Mouse (Mus musculus) MEL (cell line): ENCODE results near the gene 7530416G11Rik. TPM values are rescaled to one million over a fixed set of nuclear protein-coding genes. Genes with fewer than 3 reads are reported as not detected.

Experiments
- DNase-seq: peaks from one replicate; pipeline ENCODE4 v3.0.0; 2011; ENCODE audit warnings: low read depth, low spot score
- H3K27ac ChIP-seq: 2 replicates; pipeline ENCODE4 v1.5.1; 2012; ENCODE audit warnings: low read depth, mild to moderate bottlenecking, control low read depth, low read length, moderate library complexity; ENCODE audit not compliant: control insufficient read depth
- H3K27me3 ChIP-seq, 2 experiments: fragments of 150-350 bp in 1 of 2; sonication (generic) in 1 of 2; 2 replicates each; pipeline ENCODE4 v1.6.1; 2012; ENCODE audit warnings: low read length in 2 of 2, mild to moderate bottlenecking in 2 of 2, improper control_type of control experiment in 1 of 2, moderate library complexity in 1 of 2; ENCODE audit not compliant: insufficient read depth in 2 of 2, control insufficient read depth in 1 of 2
- H3K36me3 ChIP-seq, 2 experiments: 2 replicates each; pipeline ENCODE4 v1.6.1; 2012 to 2014; ENCODE audit warnings: low read length in 2 of 2, improper control_type of control experiment in 1 of 2, inconsistent platforms in 1 of 2, mild to moderate bottlenecking in 1 of 2; ENCODE audit not compliant: insufficient read depth in 2 of 2, control insufficient read depth in 1 of 2
- H3K4me1 ChIP-seq, 2 experiments: fragments of 150-350 bp in 1 of 2; sonication (generic) in 1 of 2; 2 replicates each; pipeline ENCODE4 v1.6.1; 2012; ENCODE audit warnings: low read length in 2 of 2, improper control_type of control experiment in 1 of 2, mild to moderate bottlenecking in 1 of 2; ENCODE audit not compliant: insufficient read depth in 2 of 2, control insufficient read depth in 1 of 2
- H3K4me3 ChIP-seq, 2 experiments: fragments of 150-350 bp in 1 of 2; sonication (generic) in 1 of 2; 2 replicates each; pipeline ENCODE4 v1.5.1; 2012; ENCODE audit warnings: low read depth in 2 of 2, low read length in 2 of 2, mild to moderate bottlenecking in 2 of 2, moderate library complexity in 2 of 2, control low read depth in 1 of 2, improper control_type of control experiment in 1 of 2; ENCODE audit not compliant: control insufficient read depth in 1 of 2, insufficient read depth in 1 of 2
- H3K79me2 ChIP-seq: 2 replicates; pipeline ENCODE4 v1.6.1; 2012; ENCODE audit warnings: mild to moderate bottlenecking, low read length, moderate library complexity; ENCODE audit not compliant: control insufficient read depth, poor library complexity, insufficient read depth
- H3K9ac ChIP-seq: 2 replicates; pipeline ENCODE4 v1.6.1; 2012; ENCODE audit warnings: low read depth, mild to moderate bottlenecking, control low read depth, low read length, moderate library complexity; ENCODE audit not compliant: control insufficient read depth, poor library complexity, severe bottlenecking
- H3K9me3 ChIP-seq: fragments of 150-350 bp; sonication (generic); replicated peaks from 2 replicates; pipeline ENCODE4 v1.6.1; 2012; ENCODE audit warnings: mild to moderate bottlenecking, low read length, improper control_type of control experiment, moderate library complexity; ENCODE audit not compliant: insufficient read depth
- BHLHE40 ChIP-seq: IDR thresholded peaks from 2 replicates; pipeline ENCODE4 v1.6.1; 2012; ENCODE audit warnings: low read depth, mild to moderate bottlenecking, inconsistent platforms, low read length, improper control_type of control experiment, borderline replicate concordance
- CTCF ChIP-seq, 3 experiments: IDR thresholded peaks in 2 of 3; conservative IDR thresholded peaks in 1 of 3; 2 replicates each; pipeline ENCODE4 v1.5.1; 2011 to 2012; ENCODE audit warnings: low read length in 3 of 3, low read depth in 2 of 3, mild to moderate bottlenecking in 2 of 3, improper control_type of control experiment in 1 of 3, inconsistent platforms in 1 of 3, mixed read lengths in 1 of 3, moderate library complexity in 1 of 3; ENCODE audit not compliant: control insufficient read depth in 1 of 3, insufficient read depth in 1 of 3, poor library complexity in 1 of 3, severe bottlenecking in 1 of 3
- ETS1 ChIP-seq: IDR thresholded peaks from 2 replicates; pipeline ENCODE4 v1.6.1; 2012; ENCODE audit warnings: low read depth, mild to moderate bottlenecking, inconsistent platforms, low read length, improper control_type of control experiment, moderate library complexity
- GABPA ChIP-seq: IDR thresholded peaks from 2 replicates; pipeline ENCODE4 v1.6.1; 2012; ENCODE audit warnings: low read depth, mild to moderate bottlenecking, inconsistent platforms, low read length, improper control_type of control experiment, moderate library complexity
- GATA1 ChIP-seq: IDR thresholded peaks from 2 replicates; pipeline ENCODE4 v1.6.1; 2011; ENCODE audit warnings: low read depth, low read length, improper control_type of control experiment
- HCFC1 ChIP-seq: IDR thresholded peaks from 2 replicates; pipeline ENCODE4 v1.6.1; 2012; ENCODE audit warnings: low read depth, mild to moderate bottlenecking, inconsistent platforms, low read length, improper control_type of control experiment, moderate library complexity
- KAT2A ChIP-seq: conservative IDR thresholded peaks from 2 replicates; pipeline ENCODE4 v1.6.1; 2012; ENCODE audit warnings: low read depth, low read length, improper control_type of control experiment, inconsistent platforms
- MAFK ChIP-seq: IDR thresholded peaks from 2 replicates; pipeline ENCODE4 v1.6.1; 2011; ENCODE audit warnings: low read depth, mild to moderate bottlenecking, low read length, improper control_type of control experiment, borderline replicate concordance
- MAZ ChIP-seq: IDR thresholded peaks from 2 replicates; pipeline ENCODE4 v1.6.1; 2012; ENCODE audit warnings: low read depth, mild to moderate bottlenecking, inconsistent platforms, low read length, improper control_type of control experiment
- NRF1 ChIP-seq: IDR thresholded peaks from 2 replicates; pipeline ENCODE4 v1.6.1; 2014; ENCODE audit warnings: low read depth, mild to moderate bottlenecking, inconsistent platforms, low read length, improper control_type of control experiment, moderate library complexity; ENCODE audit not compliant: poor library complexity, insufficient read depth, severe bottlenecking
- POLR2AphosphoS2 ChIP-seq: IDR thresholded peaks from 2 replicates; pipeline ENCODE4 v1.6.1; 2011; ENCODE audit warnings: low read length, improper control_type of control experiment
- SIN3A ChIP-seq: IDR thresholded peaks from 2 replicates; pipeline ENCODE4 v1.6.1; 2012; ENCODE audit warnings: low read length, improper control_type of control experiment, inconsistent platforms
- SMC3 ChIP-seq: IDR thresholded peaks from 2 replicates; pipeline ENCODE4 v1.6.1; 2011; ENCODE audit warnings: low read depth, low read length, improper control_type of control experiment
- TCF12 ChIP-seq: IDR thresholded peaks from 2 replicates; pipeline ENCODE4 v1.6.1; 2014; ENCODE audit warnings: low read depth, mild to moderate bottlenecking, inconsistent platforms, low read length, improper control_type of control experiment, moderate library complexity
- ZNF384 ChIP-seq: IDR thresholded peaks from 2 replicates; pipeline ENCODE4 v1.6.1; 2012; ENCODE audit warnings: low read depth, mild to moderate bottlenecking, inconsistent platforms, low read length, improper control_type of control experiment
- polyA plus RNA-seq, 2 experiments: library from polyadenylated mRNA; stranded (reverse) in 1 of 2; unstranded in 1 of 2; fragments of >175 nt in 1 of 2; fragments of >200 nt in 1 of 2; gene quantifications; 2 replicates each; pipeline versions ENCODE4 v1.2.1 to v1.2.4; 2012; ENCODE audit warnings: low replicate concordance in 2 of 2, low read depth in 1 of 2; ENCODE audit not compliant: insufficient read length in 2 of 2, insufficient read depth in 1 of 2, missing spikeins in 1 of 2
- total RNA-seq: library from RNA; depleted of rRNA; stranded (reverse); fragments of 300-350 nt; gene quantifications from 2 replicates; pipeline ENCODE4 v1.2.3, GENCODE M21; 2012

The 7530416G11Rik gene
- total and polyA plus RNA-seq, 3 experiments: not detected

DNA sequence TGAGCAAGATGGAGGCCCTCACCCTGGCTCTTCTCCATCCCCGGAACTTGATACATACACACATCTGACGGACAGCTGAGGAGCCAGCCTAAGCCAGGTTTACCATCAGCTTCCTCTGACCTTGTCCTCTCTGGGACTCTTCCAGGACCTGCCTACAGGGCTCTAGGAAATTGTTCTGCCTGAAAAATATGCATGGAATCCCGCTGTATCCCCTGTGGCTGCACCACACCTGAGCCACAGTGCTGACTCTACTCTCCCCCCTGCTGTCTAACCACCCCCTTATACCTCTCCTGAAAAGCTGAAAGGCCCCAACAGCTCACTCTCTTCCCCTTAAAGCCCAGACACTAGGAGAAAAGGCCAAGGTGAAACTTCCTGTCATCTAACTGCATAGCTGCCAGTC is 26.9 kb upstream of the 7530416G11Rik start:
- Histone ChIP-seq H3K27ac (no peak overlapping the region), H3K4me3 (no peak overlapping the region), H3K27me3 (no peaks in the 10 kb centered on the region; a peak in 1 of 4 replicates), H3K79me2 (no peaks in the 10 kb centered on the region), H3K9me3 (no peaks in the 10 kb centered on the region), H3K36me3 (no peaks in the 10 kb centered on the region), H3K4me1 (no peaks in the 10 kb centered on the region), H3K9ac (no peak overlapping the region)
- no peak for DNase-seq
- TF ChIP-seq MAFK (no peak), GABPA (no peak), ZNF384 (no peak), HCFC1 (no peak), MAZ (no peak), NRF1 (no peak), CTCF (IDR thresholded peaks at IDR 0.05 in 2 of 3, conservative IDR thresholded peaks at IDR 0.05 in 1 of 3; ENCODE audit: control insufficient read depth in 1 of 3, insufficient read depth in 1 of 3, low read depth in 2 of 3, low read length in 3 of 3, poor library complexity in 1 of 3, severe bottlenecking in 1 of 3) (no peak), GATA1 (no peak), SIN3A (no peak), KAT2A (no peak)

DNA sequence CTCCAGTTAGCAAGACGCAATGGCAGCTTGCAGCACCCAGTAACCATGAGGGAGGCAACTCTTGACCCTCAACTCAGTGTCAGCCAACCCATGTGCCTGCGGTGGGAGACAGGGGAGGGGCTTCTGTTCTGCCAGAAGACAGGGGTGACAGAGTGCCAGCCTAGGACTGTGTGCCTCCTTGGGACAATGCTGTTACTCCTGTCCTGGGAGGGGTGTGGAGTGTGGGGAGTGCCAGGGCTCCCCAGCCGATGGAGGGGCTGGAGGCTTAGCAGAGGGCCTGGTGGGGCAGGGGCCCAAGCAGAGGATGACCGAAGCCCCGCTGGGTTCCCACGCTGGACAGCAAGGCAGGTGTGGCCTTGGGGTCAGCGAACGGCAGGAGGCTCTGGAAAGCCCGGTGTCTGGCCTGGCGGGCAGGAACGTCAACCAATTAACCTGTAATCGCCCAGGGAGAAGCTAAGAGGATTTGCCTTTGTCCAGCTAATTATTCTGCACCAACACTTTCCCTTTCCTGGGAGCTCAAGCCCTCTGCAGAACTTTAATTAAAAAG is 21.4 kb upstream of the 7530416G11Rik start:
- TF ChIP-seq ZNF384 (no peak), SIN3A (no peak), BHLHE40 (no peak), TCF12 (no peak), MAZ (no peak), SMC3 (no peak), NRF1 (no peak), POLR2AphosphoS2 (no peak), MAFK (no peak), ETS1 (no peak)
- TF ChIP-seq, all 39 proteins: peak for 0
- H3K4me1 ChIP-seq: no peaks in the 10 kb centered on the region
- H3K9ac ChIP-seq: no peak overlapping the region
- no peak overlapping the region for H3K4me3 ChIP-seq
- no peak for DNase-seq
- no peaks in the 10 kb centered on the region; a peak in 1 of 4 replicates for H3K27me3 ChIP-seq
- H3K9me3 ChIP-seq: no peaks in the 10 kb centered on the region
- no peaks in the 10 kb centered on the region for H3K36me3 ChIP-seq
- H3K27ac ChIP-seq: no peak overlapping the region
- no peaks in the 10 kb centered on the region for H3K79me2 ChIP-seq
